Mouse (Mus musculus) erythroblast, embryonic 14.5 days (primary cell): ENCODE results near the gene Trub1.

ENCODE experiments used
- GATA1 ChIP-seq: IDR thresholded peaks from 2 replicates; pipeline ENCODE4 v1.6.1; 2012; ENCODE audit warnings: low read length, inconsistent platforms, mixed read lengths
- TAL1 ChIP-seq: IDR thresholded peaks from 3 replicates; pipeline ENCODE4 v1.6.1; 2012; ENCODE audit warnings: low read length, inconsistent platforms, mixed read lengths

GRCm38 (mm10) chr19:57498110-57498743 lies 45.5 kb downstream of the Trub1 start:
- TF ChIP-seq TAL1 (no peak), GATA1 (no peak)
